Mouse (Mus musculus): ENCODE data around the gene Dnm3. TPM values are rescaled to one million over a fixed set of nuclear protein-coding genes. Genes with fewer than 3 reads are reported as not detected.

The Dnm3 gene
- polyA plus RNA-seq, 1 experiment, result 1.4 TPM

DNA sequence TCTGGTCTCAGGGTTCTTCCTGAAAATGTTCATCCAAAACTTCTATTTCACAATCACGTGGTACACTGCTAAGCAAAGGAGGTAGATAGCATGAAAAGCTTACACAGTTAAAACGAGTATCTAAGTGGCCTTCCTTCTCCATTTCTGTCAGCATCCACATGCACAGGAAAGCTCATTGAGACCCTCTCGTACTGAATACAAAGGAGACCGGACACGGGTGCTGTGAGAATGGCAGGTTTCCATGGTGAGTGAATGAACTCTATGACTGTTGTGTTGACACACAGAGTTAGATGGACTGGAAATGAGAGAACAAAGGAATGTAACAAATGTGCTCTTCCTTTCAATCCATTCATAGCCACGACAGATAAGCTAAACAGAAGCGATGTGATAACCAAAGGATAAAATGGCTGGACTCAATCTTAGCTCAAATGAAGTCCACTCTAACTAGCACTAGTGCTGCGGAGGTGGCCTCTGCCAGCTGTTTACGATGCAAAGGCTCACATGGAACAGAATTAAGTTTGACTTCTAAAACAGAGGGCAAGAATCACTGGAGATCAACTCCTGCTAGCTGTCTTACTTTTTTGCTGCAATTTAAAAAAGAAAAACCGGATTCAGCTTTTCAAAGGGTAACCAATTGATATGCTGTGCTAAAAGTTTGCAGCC lies 268.2 kb downstream of the Dnm3 start:
- DNase-seq (ENCODE audit: low read depth), result no peak

DNA sequence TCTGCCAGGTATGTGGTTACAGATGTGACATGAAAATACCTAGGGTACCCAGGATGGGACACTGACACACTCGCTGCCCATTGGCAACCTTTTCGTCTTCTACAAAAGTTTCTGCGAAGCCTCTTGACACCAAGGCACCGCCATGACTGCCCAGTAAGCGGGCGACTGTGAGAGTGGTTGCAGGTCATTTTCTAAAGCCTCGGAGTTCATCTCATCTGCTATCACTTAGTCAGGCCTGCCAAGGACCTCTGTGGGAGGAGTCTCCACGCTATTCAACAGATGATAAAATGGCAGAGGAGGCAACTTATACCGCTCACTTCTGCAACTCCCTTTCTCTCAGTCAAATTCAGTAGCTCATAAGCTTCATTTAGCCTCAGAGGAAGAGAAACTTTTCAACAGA lies 268.8 kb downstream of the Dnm3 start:
- no peak for DNase-seq (ENCODE audit: low read depth)

DNA sequence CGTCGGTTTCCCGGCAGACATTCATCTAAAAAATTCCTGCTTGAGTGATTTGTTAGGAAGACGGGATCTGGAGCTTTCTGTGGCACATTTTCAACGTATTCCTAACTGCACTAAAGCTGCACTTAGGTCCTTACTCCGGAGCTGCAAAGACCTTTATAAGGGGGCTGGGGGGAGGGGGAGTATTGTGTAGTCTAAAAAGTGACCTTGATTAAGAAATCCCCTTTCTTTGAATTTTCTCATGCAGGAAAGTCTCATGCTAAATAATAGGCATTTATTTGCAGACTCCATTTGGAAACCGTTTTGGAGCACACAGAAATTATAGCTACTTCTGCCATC lies 270.2 kb downstream of the Dnm3 start:
- DNase-seq (ENCODE audit: low read depth), result no peak

DNA sequence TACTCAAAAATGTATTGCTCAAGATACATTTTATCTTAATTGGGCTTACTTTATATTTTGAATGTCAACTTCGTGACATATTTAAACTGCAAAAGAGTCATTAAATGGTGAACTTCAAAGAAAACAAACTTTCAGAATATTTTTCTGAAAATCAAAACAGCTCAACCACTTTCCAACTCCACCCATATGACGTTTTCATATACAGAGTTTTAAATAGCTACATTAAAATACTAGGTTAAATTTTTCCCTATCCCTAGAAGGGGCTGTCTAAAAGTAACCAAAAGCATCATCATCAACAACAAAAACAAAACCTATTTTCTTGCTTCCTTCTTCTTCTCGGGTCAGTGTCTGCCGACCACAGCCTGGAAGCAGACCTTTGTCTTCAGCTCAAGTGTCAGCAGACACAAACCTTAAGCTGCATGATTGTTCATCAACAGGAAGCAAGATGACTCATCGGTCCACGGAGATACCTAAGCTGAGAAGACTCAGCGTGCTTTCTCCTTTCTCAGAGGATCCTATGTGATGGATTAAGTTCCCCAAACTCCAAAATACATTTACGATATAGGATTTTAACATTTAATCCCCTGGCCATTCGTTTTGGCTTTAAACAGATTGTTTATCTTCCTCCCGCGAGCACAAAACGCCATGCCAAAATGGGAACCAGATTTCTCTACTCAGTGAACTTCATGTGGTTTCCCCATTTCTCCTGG lies 270.7 kb downstream of the Dnm3 start:
- DNase-seq (ENCODE audit: low read depth), result no peak

DNA sequence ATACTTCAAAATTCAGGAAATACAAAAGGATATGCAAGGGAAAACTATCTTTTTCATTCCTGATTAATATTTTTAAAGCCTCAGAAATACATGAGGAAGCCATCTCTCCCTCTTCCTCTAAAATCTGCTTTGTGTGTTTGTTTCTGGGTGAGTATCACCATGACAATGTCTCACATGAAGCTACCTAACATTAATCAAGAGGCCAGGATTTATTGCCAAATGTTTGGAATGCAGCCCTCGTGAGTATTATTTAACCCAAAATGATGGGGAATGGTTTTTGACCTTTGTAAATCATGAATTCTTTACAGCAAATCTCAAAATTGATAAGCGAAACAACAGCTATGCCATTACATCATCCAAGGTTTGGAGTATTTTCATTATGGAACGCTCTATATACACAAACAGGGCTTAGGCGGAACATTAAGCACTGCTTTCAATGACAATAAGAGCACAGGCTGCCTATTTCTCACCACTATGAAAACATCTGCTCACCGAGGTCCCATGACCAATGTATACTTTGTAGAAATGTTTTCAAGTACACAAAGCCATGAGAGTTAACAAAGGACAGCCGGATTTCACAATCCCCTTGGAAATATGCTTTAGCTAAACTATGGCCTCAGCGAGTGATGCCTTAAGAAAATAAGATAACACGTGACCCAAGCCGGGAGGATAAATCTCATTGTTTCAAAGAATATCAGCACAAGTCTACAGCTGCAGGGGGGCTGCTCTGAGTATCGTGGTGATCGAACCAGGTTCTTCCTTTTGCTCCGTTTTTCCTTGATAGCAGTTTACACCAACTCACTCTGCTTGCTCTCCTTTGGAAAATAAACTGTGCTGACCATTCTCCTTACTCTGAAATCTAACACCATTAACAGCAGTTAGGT lies 275.1 kb downstream of the Dnm3 start:
- no peak for DNase-seq (ENCODE audit: low read depth)

DNA sequence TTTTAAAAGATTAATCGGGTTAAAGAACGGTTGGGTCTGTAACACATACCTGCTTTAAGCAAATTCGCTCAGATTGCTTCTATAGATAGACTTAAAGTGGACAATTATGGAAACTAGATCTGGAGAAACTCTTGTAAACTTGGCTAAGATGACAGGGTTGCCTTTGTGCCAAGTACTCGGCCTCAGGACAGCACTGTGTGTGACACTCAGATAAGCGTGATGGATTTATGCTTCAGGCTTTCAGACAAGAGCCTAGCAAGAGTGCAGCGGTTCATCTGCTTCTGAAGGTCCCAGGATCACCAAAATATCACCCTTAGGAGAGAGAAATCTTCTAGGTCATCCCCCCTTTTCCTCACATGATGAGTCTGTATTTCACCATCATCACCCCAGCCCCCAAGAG lies 277.4 kb downstream of the Dnm3 start:
- no peak for DNase-seq (ENCODE audit: low read depth)

DNA sequence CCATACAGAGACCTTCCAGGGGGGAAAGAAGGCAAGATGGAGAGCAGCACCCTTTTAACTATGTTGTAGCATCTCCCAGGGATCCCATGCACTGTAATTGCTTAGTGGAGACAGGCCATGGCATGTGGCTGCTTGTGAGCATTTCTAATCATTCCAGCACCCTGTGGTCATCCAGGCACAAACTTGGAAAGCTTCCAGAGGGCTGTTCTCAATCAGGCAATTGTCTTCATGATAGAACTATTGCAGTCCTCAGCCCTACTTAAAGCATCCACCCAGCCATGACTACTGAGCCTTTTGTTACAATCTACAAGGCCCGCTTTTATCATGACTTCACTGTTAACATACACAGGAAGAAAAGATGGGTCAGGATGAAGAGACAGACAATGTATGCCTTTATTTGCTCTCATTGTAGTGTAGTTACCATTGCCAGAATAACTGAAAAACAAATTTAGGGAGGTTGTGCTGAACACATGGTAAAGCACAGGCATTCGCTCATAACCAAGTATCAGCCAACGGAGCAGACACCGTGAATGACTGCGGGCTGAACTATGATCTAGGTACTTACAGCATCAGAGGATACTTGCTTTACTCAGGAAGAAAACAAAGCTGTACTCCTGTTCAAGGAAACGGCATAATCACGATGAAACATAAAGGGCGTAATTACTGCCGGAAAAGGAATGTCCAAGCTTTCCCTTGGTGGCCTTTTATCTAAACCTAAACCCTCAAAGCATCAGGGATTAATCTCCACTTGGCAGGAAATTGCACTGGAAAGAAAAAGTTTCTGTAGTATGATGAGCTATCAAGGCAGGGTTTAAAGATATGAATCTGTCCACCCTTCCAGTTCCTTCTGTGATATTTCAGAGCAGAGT lies 280.8 kb downstream of the Dnm3 start:
- no peak for DNase-seq (ENCODE audit: low read depth)

DNA sequence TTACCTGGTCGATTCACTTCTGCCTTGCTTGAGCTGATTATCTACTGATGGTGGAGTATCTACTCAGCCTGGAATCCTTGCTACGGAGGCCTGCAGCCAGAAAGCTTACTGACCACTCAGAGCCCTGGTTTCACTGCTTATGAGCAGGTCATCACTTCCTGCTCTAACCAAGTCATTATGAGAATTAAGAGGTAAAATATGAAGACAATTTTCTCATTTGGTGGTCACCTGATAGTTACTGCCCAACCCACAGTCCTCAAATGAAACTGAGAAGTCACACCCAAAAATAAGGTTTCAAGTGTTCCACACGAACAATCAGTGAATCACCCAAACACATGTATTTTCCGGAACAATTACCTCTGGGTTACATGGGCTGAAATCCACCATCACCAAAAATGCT lies 289.1 kb downstream of the Dnm3 start:
- no peak for DNase-seq (ENCODE audit: low read depth)

DNA sequence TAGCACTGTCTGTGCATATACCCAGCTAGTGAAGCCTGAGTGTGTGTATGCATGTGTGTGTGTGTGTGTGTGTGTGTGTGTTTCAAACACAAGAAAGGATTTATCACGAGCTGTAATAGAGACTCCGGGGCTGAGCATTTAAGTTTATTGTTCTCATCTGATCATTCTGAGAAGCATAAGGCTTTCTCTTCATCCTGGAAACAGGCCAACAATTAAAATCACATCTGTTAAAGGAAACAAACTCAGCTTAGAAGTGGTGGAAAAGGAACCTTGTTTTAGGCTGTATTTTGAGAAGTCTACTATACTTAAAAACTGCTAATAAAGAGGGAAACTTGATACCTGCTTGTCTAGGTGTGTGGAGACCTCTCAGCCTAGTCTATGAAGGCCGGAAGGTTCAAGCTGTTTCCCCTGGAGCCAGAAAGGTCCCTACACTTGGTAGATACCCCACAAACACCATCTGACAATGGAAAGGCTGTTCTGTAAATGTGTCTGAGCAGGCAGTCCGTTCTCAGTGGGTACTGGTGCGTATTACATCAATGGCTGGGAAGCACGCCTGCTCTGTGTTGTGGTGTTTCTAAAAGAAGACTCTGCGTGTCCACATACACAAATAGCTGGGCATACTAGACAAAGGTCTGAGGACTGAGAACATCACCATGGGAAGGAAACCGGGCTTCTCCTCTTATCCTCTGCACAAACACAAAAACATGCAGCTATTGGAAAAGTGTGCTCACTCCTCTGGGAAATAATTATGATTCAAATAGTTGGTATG lies 290.3 kb downstream of the Dnm3 start:
- no peak for DNase-seq (ENCODE audit: low read depth)

DNA sequence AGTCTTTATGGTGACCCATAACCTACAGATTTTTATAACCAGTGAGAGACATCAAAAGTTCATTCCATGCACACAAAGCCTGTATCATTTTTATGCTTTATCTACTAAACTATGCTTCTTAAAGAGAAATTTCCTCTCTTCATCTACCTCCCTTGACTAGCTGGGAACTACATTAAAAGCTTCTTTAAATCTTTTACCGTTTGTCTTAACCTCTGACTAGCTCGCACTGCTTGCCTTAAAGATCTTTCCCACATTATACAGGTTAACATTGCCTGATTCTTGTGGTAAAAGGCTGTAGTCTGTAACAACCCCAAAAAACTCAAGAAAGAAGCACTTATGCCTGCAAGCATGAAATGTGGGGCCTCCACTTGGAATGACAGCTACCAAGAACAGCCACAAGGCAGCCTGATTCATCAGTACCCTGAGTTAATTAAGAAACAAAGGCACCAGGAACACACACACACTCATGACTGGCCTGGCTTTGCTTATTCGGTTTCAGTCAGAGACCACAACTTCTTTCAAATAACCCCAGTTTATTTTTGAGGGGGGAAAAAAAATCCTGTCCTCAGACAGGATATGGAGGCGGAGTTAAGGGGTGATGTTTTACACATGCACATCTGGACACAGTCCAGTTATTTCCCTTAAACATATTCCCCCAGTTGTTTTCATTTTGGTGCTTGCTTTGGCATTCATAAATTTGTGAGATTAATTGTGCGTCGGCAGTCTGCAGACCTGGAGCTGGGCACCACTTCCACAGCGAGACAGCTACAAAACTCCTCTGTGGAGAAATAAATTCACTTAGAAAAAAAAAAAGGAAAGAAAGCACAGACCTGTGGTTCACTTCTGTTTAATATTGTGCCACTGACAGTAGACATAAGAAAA lies 291.1 kb downstream of the Dnm3 start:
- DNase-seq (ENCODE audit: low read depth), result no peak

DNA sequence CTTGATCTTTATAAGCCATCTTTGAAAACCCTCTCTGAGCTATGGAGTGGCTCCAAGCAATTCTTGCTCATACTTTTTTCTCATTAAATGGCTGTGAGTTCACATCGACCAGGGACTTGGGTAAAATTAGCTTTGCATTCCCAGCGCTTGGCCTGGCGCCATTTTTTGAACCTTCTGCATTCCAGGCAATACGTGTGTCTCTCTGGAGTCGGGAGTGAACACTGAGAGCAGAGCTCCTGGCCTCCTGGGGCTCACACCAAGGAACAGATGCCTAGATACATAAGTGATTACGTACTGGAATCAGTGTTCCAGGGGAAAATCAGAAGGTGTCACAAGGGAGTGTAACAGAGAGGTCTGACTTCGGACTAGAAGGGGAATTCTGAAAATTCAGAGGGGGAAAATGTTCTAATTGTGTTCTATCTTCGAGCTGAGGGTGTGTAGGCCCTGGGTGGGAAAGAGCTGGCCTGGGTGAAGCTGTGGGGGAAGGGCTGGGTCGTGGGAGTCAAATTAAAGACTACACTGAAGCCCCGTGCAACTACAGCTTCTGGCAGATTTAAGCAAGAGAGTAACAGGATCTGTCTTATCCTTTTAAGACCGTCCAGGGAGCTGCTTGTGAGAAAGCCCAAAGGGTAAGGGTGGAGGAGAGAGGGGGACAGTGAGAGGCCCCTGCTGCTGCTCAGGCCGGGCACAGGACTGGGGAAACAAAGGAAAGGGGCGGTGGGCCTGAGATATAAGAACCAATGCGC lies 293.7 kb downstream of the Dnm3 start:
- no peak for DNase-seq (ENCODE audit: low read depth)

DNA sequence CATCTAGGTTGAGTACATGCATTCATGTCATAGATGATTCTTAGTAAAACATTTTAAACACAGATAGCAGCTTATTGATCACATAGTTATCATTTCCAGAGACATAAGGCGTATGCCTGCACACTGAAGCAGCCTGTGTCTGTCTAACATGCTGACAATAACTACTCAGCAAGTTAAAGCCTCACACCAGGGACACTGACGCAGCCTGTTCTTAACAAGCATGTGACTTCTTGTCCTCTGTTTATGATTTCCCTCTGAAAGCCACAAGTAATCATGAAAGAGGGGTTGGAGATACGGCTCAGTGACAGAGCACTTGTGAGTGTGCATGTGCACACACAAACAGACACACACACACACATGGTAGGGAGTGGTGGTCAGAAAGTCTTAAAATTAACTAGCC lies 294.4 kb downstream of the Dnm3 start:
- no peak for DNase-seq (ENCODE audit: low read depth)

DNA sequence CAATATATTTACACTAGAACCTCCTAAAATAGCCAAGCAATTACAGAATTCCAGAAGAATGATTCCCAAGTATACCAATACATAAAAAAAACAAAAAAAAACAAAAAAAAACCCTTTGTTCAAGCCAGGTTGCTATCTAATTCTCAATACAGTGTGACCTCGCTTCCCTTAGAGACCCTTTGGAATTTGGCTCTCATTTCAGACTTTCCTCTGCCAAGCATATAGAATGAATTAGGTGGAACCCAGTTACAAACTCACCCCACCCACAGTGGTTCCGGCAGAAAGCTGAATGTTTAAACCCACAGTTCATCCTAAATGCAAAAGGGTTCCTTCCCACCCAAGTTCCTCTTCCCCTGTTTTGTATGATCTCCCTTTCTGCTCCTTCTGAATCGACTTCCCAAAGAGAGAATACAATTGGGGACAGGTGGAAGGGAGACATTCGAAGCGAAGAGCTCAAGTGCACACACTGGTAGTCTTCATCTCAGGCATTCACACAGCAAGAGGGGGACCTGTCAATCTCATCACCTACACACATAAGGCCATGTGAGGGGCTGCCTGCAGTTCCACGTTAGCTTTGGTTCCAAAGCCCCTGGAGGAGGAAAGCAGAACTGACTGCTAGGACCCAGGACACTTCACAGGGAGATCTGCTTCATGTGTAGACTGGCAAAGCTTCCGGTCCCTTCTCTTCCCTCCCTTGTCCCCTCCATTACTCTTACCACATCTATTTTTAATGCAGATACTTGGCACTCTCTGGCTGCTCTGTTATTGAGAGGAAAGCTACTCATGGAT lies 296.5 kb downstream of the Dnm3 start:
- no peak for DNase-seq (ENCODE audit: low read depth)

DNA sequence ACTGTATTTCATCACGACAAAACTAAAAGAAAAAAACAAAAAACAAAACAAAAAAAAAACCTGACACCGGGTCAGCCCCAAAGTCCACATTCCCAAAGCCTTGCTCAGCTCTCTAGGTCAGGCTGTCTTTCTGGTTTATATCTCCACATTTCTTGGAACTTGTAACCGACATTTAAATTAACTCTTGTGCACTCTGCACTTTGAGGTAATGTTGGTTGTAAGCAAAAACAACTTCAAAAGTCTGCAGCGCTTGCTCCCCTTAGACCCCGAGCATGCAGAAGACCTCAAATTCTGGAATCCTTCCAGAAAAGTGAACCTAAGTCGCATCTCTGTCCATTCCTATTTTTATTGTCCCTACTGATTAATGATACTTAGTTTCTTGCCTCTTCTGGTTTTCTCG lies 297.4 kb downstream of the Dnm3 start:
- DNase-seq (ENCODE audit: low read depth), result no peak

DNA sequence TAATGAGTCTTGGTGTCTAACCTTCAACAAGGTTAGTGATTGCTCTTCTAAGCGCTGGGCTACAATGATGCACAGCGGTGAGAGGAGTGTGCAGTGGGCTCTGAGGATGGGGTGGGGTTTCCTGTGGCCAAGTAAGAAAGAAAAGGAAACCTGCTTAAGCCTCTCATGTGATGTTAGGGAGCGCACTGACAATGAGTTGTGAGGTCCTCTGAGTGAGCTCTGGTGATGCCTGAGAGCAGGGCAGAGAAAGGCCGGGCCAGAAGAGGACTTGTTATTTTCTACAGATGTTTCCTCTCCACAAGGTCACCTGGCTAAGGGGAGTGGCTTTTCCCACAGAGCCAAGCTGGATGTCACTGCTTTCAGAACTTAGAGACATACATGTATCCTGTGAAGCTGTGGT lies 298.4 kb downstream of the Dnm3 start:
- DNase-seq (ENCODE audit: low read depth), result no peak

DNA sequence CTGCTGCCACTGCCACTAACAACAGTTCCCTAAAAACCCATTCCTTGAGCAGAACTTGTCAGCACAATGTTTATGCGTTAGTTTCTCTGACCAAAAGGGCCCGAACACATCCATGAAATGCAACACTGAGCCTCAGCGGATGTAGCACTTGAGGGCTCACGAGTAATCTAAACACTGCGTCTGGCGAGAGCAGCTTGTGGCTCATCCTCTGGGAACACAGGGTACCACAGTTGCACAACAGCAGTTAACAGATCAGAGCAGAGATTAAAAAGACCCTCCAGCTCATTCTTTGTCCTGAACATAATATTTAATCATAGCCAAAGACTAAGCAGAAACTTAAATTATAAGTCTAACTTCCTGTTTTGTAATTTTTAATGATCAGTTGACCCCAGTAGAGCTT lies 305.0 kb downstream of the Dnm3 start:
- DNase-seq (ENCODE audit: low read depth), result no peak

DNA sequence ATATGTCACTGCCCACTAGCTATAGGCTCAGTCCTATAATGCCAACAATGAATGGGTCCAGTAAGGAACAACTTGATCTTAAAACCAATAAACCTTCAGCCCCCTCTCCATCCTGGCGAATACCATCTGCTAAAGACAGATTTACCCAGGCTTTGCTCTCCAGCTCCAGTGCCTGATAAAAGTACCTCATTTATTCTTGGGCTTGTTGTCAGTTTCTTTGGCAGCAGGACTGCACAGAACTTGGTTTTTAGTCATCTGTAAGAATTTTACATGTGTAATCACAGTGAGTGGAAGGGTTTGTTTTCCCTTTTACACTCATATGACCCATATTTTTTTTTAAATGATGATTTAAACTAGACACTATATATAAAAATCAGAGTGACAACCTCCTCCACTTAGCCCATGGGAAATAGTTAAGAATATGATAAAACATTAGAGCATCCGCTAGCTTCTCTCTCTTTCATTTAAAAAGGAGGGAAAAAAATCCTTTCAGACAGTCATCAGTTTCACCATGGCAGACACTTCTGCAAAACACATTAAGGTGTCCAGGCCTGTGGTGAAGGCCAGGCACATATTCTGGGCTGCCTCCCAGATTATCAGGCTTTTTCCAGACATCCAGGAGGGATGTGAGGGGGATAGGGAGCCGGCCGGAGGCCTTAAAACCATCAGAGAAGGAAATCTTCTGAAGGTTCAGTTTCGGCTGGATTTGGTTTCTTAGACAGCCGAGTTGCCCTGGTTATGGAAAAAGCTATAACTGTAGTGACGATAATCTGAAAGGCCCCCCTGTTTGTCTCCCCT lies 313.9 kb downstream of the Dnm3 start:
- DNase-seq (ENCODE audit: low read depth), result no peak

DNA sequence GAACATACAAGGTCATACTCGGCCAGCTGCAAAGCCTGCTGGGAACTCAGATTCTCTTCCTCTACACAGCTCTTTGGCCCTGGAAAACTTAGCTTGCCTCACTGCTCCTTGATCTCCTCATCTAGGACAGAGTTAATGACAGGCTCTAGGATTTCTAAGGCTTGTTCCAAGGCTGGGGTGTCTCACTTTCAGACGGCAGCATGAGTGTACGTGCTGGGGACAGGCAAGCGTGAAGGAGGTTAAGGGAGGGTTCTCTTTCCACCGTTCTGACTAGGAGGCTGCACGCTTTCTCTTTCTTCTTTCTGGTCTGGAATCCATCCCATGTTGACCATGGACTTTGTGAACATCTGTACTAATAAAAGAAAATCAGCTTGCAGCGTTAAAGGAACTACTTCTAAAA lies 315.2 kb downstream of the Dnm3 start:
- no peak for DNase-seq (ENCODE audit: low read depth)
